Mouse (Mus musculus): ENCODE data around the gene Klhdc3.
A peak's percentile ranks its signal among the peaks of the same experiment; 100 is the strongest.

The Klhdc3 gene

DNA sequence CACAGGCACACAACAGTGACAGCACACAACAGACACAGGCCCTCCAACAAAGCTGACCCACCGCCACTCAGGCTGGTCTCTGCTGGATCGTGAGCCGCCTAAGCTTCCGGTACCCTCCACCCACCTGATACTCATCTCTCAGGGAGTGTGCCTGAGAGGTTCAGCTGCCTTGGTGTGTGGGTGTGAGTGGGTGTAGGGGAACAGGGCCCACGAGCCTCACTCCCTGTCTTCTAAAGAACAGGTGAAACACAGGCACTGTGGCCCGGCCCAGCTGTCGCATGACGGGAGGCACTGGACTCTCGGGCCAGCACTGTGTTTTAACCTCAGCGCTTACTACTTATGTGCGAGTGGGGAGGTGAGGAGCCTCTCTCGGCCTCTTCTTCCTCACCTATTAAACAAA, 21.4 kb upstream of the Klhdc3 start:
- DNase-seq, result no peak

DNA sequence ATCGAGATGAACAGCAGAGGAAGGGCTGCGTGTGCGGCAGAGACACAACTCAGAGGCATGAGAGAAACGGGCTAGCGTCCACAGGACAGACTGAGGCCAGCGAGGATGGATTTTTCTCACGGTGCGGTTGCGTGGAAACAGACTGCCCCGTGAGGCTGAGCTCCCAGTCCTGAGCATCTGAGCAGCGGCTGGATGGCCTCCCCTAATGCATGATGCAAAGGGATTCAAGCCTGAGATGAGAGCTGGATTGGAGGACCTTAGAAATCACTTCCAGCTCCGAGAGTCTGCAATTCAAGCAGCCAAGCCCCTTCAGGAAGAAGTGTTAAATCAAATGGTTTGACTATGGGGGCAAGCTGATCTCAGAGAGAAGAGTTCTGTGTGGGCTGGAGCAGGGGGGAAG, 20.8 kb upstream of the Klhdc3 start:
- no peak for DNase-seq

DNA sequence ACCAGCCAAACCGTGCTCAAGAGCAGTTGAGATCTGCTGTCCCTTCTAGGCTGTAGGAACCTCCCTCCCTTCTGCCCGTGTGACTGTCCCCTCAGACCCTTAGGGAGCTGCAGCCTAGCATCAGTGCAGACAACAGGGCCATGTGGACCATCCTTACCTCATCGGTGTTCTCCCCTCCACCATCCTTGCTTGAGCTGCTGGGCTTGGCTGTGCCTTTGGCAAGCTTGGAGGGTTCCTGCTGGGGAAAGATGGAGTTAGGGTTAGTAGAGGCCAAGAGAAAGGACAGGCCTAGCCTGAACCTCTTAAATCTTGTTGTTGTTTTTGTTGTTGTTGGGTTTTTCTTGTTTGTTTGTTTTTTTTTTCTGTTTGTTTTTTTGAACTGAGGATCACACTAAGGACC, 19.2 kb upstream of the Klhdc3 start:
- DNase-seq, result no peak

DNA sequence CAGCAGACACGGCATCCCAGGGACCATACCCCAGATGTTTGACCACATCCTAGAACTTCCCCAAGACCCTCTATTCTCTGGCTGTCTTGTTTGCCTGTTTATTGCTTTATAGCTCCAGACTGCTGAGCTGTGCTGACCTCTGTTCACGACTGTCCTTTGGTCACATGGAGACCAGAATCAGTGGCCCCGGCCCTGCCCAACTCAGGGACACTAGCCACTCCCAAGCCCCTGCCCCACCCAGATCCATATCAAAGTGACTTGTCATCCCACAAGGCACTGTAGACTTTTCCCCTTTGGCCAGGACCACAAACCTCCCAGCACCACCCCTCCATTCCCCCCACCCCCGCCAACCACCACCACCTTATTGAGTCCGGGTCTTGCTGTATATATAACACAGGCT, 18.5 kb upstream of the Klhdc3 start:
- DNase-seq, result no peak

DNA sequence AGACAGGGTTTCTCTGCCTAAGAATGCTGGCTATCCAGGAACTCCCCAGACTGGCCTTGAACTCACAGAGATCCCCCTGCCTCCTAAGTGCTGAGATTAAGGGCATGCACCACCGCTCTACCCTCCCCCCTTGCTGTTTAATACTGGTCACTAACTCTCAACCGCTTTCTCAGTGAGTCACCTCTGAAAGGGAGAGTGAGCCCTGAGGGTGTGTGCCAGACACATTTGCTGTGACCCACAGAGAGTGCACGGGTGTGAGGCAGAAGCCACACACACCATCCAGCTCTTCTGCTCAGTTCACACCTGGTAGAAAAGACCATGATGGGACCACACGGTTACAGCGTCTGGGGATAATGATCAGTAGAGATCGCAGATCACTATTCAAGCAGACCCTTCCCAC, 17.8 kb upstream of the Klhdc3 start:
- no peak for DNase-seq

DNA sequence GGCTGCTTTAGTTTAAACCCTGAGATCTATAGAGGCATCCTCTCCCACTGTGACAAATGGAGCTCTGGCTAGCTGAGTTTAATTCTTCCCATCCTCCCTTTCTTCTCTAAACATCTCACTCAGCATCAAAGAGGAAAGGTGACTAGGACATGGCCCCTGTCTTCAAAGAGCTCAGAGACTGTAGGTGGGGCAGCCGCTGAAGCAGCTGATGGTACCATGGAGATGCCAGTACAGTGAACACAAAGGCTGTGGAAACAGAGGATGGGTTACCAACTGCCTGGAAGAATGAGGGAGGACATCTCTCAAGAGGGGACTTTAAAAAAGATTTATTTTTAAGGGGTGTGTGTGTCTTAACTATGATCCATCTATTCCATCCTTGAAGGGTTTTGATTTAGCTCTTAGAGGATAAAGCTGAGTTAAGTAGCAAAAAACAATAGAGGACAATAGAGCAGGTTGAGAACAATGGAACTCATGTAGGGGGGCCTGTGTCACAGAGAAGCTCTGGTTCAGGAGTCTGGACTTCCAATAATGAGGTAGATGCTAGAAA, 13.9 kb upstream of the Klhdc3 start:
- DNase-seq, result no peak

DNA sequence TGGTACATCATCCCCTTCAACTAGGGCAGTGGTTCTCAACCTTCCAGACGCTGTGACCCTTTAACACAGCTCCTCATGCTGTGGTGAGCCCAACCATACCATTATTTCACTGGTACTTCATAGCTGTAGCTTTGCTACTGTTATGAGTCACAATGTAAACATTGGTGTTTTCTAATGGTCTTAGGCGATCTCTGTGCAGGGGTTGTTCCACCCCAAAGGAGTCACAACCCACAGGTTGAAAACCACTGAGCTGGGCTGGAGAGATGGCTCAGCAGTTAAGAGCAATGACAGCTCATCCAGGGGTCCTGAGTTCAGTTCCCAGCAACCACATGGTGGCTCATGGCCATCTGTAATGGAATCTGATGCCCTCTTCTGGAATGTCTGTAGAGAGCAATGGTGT, 10.7 kb upstream of the Klhdc3 start:
- DNase-seq, result no peak

DNA sequence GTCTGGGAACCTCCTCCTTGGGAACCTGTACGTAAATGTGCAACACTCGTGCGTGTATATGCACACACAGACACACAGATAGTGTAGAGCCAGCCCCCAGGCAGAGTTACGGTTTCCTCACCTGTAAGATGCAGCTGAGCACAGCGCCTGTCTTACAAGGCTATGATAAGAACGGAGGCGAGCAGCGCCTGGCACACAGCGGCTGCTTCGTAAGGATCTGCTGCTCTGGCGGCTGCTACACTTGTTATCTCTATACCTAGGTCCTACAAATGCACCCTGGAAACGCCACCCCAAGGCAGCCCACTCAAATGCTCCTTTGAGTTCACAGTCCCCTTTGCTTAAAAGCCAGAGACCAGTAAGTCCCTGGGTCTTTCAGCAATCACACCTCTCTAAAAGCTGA, 10.0 kb upstream of the Klhdc3 start:
- no peak for DNase-seq

DNA sequence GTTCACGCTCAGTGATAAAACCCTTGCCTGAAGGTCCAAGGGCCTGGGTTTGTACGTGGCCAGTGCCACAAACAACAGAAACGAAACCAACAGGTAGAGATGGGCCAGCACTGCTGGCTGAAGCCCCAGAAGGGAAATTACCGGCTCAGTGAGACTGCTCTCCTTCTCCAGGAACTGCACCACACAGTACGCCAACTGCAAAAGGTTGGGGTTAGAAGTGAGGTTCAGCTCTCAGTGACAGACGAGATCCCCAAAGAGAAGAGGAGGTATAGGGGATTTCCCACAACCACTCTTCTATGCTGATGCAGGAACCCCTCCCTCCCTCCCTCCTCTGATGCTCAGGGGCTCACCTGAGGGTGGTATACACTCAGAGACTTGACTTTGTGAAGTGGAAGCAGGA, 5.2 kb upstream of the Klhdc3 start:
- no peak for DNase-seq

DNA sequence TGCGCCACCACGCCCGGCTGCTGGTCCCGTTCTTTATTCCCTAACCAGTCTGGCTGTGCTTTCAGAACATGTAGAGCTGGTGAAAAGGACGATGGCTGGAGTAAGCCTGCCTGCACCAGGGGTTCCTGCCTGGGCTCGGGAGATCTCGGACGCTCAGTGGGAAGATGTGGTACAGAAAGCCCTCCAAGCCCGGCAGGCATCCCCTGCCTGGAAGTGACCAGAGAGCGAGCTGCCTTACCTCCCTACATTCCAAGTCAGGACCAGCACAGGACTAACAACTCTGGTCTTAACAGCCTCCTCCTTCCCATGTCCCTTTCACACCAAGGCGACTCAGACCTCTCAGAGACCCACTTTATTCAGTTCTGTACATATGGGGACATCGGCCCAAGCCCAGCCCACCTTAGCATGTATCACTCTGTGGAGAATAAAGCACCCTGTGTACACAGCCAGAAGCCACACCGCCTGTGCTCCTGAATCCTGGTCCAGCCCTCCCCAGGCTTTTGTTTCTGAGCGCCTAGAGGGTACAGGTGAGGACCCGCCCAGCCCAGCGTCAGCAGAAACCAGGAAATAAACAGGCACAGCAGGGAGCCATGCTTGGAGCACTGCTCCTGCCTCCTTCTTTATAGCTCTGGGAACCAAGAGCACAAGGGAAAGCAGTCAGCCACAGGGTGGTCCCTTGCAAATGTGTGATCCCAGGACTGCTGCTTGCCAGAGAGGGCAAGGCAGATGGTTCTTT, 2.1 kb upstream of the Klhdc3 start:
- no peak for DNase-seq

DNA sequence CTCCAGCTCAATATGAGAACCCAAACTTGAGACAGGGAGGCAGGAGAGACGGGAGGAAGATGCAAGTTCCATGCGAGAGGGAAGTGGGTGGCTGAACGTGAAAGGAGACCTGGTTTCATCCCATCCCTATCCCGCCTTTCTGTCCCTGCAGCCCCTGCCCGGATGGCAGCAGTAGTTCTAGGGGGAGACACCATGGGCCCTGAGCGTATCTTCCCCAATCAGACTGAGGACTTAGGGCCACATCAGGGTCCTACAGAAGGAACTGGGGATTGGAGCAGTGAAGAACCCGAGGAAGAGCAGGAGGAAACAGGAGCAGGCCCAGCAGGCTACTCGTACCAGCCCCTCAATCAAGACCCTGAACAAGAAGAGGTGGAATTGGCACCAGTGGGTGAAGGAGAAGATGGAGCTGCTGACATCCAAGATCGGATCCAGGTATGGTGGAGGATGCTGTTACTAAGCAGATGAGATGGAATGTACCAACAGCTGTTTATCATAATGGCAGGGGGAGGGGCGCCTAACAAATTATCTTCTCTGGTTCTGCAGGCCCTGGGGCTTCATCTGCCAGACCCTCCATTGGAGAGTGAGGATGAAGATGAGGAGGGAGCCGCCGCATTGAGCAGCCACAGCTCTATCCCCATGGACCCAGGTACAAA, 878 bp upstream of the Klhdc3 start:
- no peak for DNase-seq

DNA sequence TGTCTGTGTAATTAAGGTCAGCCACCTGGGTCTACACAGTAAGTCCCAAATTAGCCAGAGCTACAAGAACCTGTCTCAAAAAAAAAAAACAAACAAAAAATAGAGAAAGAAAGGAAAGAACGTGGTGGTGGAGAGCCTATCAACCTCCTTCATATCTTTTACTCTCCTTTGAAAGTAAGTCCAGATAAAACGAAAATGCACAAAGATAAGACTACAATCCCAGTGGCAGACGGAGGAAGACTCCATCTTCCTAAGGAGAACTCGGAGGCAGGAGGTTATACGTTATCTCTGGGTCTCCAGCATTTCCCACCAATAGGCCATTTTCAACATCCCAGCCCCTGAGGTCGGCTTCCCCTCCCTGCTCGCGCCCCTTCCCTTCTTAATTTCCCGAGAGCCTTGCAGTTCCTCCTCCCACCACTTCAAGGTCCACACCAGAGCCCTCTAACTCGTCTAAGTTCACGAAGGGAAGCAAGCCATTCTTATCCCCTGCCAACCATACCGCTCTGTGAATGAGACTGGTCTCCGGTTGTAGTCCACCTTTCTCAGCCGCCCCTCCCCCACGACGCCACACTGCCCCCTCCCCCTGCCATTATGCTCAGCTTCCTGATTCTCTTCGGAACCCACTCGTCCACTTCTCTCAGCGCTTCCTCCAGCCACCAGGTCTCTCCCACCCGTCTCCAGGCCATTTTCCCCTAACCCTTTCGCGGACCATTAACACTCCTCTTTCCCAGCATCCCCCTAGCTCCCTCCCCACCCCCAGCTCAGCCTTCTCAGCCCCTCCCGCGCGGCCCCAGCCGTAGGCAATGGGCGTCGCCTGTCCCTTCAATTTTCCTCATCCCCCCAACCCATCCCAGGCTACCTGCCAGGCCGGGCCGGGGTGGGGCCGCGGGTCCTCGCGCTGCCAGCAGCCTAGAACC, 613 bp downstream of the Klhdc3 start:
- DNase-seq, result peak; percentile 29 to 43

DNA sequence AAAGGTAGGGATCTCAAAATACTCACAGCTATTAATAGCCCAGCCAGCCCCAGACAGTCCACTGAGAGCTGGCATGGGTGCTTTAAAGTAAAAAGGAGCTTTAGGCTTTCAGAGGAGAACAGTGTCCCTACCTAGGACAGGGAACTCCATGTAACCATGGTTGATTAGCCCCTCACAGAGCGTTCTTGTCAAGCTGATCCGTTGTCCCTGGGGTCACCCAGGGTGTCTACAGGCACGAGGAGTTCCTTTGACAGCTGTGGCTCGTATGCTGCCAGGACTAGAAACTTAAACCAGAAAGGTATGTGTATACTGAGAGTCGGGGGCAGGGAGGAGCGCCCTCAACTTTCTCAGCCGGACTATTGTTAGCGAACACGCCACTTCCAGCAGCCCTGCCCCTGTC, 1.8 kb downstream of the Klhdc3 start:
- no peak for DNase-seq

DNA sequence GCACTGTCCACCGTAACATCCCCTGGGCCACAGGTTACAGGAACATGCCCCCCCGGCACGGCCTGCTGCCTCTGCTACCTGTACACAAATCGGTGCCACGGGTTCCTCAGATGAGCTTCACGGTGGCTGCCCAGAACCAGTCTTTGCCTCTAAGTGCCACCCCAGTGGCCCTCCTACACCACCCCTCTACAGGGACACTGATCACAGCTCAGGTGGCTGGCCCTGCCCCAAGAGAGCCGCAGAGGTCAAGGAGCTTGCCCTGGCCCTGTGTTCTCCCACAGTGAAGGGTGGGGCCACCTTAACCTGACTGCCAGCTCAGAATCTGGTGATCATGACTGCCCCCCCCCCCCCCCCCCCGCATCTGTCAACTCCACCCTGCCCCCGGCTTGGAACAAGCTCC, 2.3 kb downstream of the Klhdc3 start, which contains the start of gene Mea1:
Gene Mea1, plus strand, starts transcription at position 378 of the 400 bp plus-strand sequence.
- no peak for DNase-seq

DNA sequence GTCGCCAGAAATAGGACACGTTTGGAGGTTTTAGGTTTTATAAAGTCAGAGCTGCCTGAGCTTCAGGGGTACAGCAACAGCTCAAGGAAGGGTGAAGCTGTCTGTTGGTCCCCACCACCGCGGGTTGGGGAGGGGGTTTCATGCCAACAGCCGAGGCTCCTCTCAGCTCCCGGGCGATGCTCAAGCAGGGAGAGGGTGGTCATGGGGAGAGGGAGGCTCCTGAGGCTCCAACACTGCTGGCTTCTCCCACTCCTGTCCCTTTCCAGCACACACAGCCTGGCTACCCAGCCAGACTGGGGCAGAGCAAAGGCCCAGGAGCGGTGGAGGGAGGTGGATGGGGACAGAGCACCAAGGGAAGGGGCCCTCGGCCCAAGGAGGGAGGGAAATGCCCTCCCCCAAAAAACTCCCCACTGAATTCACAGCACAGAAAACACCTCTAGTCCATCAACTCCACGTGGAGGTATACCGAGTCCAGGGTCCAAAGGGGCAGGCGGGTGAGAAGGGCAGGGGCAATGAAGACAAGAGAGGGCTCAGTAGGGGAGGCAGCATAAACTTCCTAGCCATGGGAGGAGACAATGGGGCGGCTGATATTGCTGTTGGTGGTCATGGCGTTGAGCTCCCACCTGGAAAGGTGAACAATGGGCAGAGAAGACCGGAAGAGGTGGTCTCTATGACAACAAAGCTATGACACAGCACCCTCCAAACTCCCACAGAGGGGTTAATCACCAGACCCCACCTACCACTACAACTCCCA, 6.0 kb downstream of the Klhdc3 start:
- DNase-seq, result no peak

DNA sequence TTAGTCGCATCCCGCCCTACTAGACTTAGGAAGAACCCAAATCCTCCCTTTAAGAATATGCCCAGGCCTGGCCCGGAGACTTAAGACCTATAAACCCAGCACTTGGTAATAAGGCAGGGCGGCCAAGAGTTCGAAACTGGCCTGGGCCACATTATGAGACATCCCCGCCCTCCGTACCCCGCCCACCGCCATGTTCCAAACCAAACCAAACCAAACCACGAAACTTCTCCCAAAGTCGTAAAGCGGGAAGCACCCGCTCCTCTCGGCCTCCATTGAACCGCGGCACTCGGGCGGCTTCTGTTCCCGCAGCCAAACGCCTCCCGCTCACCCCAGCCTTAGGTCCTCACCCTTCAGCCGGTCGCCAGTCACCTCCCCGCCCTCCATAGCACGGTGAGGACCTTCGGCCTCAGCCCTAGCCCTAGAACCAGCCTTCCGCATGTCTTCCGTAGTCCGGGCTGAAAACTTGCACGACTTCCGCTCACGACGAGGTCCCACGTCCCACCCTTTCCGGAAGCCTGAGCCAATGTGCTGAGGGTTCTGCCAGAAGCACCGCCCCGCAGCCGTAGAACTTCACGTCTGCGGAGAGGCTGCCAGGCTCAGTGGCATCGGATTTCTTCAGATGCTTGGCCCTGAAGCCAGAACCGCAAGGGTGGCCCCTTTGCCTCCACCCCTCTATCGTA, 6.7 kb downstream of the Klhdc3 start, which contains the start of gene Rrp36:
Gene Rrp36, minus strand, starts transcription at position 503 of the 680 bp plus-strand sequence.
- peak; percentile 75 to 82 for DNase-seq

DNA sequence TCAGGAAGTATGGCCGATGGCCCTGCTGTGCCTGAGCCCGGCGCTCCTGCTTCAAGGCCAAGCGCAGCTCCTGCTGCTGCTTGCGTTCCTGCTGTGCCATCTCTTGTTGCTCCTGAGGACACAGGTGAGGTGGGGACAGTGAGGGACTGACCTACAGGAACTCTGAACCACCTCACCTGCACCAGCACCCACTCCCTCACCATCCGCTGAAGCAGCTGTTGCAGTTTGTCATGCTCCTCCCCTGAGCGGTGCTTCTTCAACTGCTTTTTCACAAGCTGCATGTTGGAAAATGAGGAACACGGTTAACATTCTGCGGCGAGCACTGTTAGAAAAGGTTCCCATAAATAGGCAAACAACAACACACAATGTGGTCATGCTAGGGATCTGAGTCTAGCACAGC, 10.8 kb downstream of the Klhdc3 start:
- no peak for DNase-seq

DNA sequence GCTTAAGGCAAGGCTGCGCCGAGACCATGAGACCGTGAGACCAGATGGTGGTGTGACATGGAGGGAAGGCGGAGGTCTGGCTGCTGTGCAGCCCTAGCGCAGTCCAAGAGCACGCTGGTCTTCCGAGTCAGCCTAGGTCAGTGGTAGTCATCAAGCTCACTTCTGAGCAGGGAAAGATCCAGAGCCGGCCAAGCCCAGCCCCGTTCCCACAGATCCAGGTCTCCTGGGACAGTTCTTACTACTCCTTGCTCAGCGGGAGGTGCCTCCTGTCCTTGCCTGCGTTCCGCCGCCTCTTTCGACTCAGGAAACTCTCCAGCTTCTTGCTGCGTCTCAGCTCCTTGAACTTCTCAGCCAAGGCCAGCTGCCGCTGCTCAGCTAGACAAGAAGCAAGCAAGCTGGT, 13.0 kb downstream of the Klhdc3 start:
- no peak for DNase-seq

DNA sequence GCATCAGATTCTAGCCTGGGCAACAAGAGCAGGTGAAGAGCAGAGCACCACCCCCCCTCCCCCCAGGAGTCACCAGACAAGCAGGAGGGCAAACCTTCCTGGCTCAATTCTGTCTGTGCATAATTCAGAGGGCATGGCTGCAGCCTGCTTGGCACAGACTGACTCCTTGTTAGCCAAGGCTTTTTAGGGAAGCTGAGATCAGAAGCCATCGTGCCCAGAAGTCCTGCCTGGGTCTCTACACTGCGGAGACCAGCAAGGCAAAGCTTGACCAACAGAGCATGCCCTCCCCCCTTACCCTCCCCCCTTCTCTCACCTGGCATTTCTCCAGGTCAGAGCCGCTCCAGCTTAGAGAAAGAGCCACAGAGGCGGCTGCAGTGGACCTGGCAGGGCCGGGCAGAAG, 18.0 kb downstream of the Klhdc3 start:
- no peak for DNase-seq

DNA sequence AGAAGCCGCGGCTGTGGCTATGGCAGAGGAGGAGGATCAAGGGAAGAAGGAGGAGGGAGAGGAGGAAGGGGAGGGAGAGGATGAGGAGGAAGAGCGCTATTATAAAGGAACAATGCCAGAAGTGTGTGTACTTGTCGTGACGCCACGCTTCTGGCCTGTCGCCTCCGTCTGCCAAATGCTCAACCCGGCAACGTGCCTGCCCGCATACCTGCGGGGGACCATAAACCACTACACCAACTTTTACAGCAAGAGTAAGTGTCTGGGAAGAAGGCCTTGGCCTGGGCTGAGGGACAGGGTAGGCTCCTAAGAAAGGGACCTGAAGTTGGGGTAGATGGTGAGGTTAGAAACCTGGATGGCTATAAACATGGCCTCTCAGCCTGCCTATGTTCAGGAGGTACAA, 18.7 kb downstream of the Klhdc3 start:
- no peak for DNase-seq

DNA sequence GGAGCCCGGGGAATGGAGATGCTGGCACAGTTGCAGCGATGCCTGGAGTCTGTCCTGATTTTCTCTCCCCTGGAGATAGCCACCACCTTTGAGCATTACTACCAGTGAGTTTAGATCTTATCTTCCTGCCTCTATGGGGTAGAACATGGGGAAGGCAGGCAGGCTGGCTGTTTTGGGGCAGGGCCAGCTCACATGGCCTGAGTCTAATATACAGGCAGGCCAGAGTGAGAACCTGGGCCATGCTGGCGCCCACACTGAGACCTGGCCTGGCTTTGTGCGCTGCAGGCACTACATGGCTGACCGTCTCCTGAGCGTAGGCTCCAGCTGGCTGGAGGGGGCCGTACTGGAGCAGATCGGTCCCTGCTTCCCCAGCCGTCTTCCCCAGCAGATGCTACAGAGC, 19.4 kb downstream of the Klhdc3 start:
- no peak for DNase-seq

DNA sequence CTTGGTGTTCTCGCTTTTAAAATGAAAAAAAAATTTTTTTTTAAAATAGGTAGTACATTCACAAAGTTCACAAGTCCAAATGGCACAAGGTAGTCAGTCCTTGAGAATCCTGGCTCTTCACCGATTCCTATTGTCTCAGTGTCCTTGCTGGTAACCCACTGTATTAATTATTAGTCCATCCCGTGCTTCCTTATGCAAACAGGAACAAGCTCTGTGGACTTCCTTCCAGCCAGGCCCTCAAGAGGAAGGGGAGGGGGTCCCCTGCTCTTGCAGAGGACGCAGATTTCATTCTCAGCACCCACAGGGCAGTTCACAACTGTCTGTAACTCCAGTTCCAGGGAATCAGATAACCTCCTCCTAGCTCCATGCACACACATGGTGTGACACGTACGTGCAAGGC, 24.7 kb downstream of the Klhdc3 start:
- no peak for DNase-seq

All from spleen, adult 18-20 months (tissue).